Mouse (Mus musculus) heart, adult 2 months (tissue): Measurements from ENCODE around the gene Ptma.

Experiments used
- CTCF ChIP-seq: fragments of 200-600 bp; IDR thresholded peaks from 2 replicates; pipeline ENCODE4 v1.8.1; 2022; ENCODE audit warnings: antibody characterized with exemption, mild to moderate bottlenecking, moderate library complexity
- EP300 ChIP-seq: fragments of 200-500 bp; IDR thresholded peaks from 2 replicates; pipeline ENCODE4 v1.6.1; 2011; ENCODE audit warnings: low read depth, low read length, control low read depth; ENCODE audit not compliant: insufficient read depth
- POLR2A ChIP-seq: fragments of 200-500 bp; IDR thresholded peaks from 2 replicates; pipeline ENCODE4 v1.6.1; 2011; ENCODE audit warnings: mild to moderate bottlenecking, low read depth, low read length, control low read depth; ENCODE audit not compliant: insufficient read depth

GRCm38 (mm10) chr1:86491533-86492094, 34.9 kb upstream of the Ptma start:
- TF ChIP-seq EP300 = no peak
- no peak for TF ChIP-seq CTCF
- TF ChIP-seq POLR2A = no peak
